Mouse (Mus musculus): ENCODE data around the gene Gm1043. TPM values are rescaled to one million over a fixed set of nuclear protein-coding genes. Genes with fewer than 3 reads are reported as not detected.

Gene Gm1043
- polyA plus RNA-seq, 1 experiment from 2014 or later, result 0.12 TPM

DNA sequence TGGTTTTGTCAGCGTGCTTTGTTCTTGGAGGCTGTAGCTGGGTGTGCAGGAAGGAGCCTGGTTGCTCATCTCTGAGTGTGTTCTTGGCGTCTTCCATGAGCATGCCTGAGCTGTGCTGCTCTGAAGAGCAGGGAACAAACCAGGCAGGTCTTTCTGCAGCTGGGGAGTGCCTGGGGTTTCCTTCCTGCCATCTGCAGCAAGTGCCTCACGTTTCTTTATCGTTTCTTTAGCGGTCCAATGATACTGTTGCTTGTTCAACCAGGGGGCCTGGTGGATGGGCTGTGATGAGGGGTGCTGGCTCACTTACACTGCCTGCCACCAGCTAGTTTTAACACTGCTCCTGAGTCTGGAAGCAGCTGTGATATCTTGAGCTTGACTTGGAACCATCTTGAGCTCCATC, 38.4 kb upstream of the Gm1043 start:
- DNase-seq (ENCODE audit: low spot score) (no peak), ATAC-seq (ENCODE audit: insufficient read depth, low FRiP score, low TSS enrichment) (no peak)
- no peaks in the 10 kb centered on the region for H3K4me1 ChIP-seq (ENCODE audit: control insufficient read depth, insufficient read depth, low read length)
- H3K27ac ChIP-seq (ENCODE audit: low read depth, low read length), result no peak overlapping the region
- no peak overlapping the region for H3K4me3 ChIP-seq (ENCODE audit: low read depth, low read length)
- no peaks in the 10 kb centered on the region for H3K27me3 ChIP-seq (ENCODE audit: control insufficient read depth, insufficient read depth, low read length)
- no peaks in the 10 kb centered on the region for H3K9me3 ChIP-seq (ENCODE audit: control insufficient read depth, low read length)
- H3K9ac ChIP-seq (ENCODE audit: low read length), result no peak overlapping the region
- H3K4me2 ChIP-seq (ENCODE audit: low read depth), result no peak overlapping the region
- H3K36me3 ChIP-seq (ENCODE audit: control insufficient read depth, insufficient read depth, low read length), result no peaks in the 10 kb centered on the region
- WGBS, result 57% methylated on average over 5 of the region's 5 CpGs

GRCm38 (mm10) chr5:37047206-37047915, 37.8 kb upstream of the Gm1043 start:
- no peaks in the 10 kb centered on the region for H3K27me3 ChIP-seq (ENCODE audit: control insufficient read depth, insufficient read depth, low read length)
- no peak overlapping the region for H3K4me2 ChIP-seq (ENCODE audit: low read depth)
- H3K4me1 ChIP-seq (ENCODE audit: control insufficient read depth, insufficient read depth, low read length), result no peaks in the 10 kb centered on the region
- no peak overlapping the region for H3K9ac ChIP-seq (ENCODE audit: low read length)
- no peaks in the 10 kb centered on the region for H3K9me3 ChIP-seq (ENCODE audit: control insufficient read depth, low read length)
- no peak overlapping the region for H3K27ac ChIP-seq (ENCODE audit: low read depth, low read length)
- no peak for ATAC-seq (ENCODE audit: insufficient read depth, low FRiP score, low TSS enrichment)
- no peak for DNase-seq (ENCODE audit: low spot score)
- WGBS, result 58% methylated on average over 17 of the region's 17 CpGs
- no peaks in the 10 kb centered on the region for H3K36me3 ChIP-seq (ENCODE audit: control insufficient read depth, insufficient read depth, low read length)
- no peak overlapping the region for H3K4me3 ChIP-seq (ENCODE audit: low read depth, low read length)

DNA sequence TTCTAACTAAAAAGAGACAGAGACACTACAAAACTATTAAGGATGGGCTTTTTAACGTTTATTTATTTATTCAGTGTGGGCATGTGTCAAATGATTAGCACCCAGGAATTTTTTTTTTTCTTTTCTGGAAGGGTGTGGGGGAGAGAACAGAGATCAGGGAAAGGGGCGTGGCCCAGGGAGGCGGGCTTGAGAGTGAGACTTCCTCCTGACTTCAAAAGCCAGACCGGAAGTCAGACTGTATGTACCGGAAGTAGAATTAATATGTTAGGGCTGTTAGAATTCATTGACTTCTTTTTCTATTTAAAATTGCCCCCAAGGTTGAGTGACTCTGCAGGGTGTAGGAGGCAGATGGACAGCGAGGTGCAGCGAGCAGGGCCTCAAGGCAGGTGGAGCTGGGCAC, 37.2 kb upstream of the Gm1043 start:
- WGBS, result 74% methylated on average over 7 of the region's 7 CpGs

GRCm38 (mm10) chr5:37049111-37049510, 36.1 kb upstream of the Gm1043 start:
- H3K9ac ChIP-seq (ENCODE audit: low read length), result no peak overlapping the region
- no peak overlapping the region for H3K4me3 ChIP-seq (ENCODE audit: low read depth, low read length)
- no peaks in the 10 kb centered on the region for H3K4me1 ChIP-seq (ENCODE audit: control insufficient read depth, insufficient read depth, low read length)
- H3K36me3 ChIP-seq (ENCODE audit: control insufficient read depth, insufficient read depth, low read length), result no peaks in the 10 kb centered on the region
- no peak overlapping the region for H3K4me2 ChIP-seq (ENCODE audit: low read depth)
- DNase-seq (ENCODE audit: low spot score) (no peak), ATAC-seq (ENCODE audit: insufficient read depth, low FRiP score, low TSS enrichment) (no peak)
- WGBS, result 84% methylated on average over 2 of the region's 2 CpGs
- no peak overlapping the region for H3K27ac ChIP-seq (ENCODE audit: low read depth, low read length)
- H3K9me3 ChIP-seq (ENCODE audit: control insufficient read depth, low read length), result no peaks in the 10 kb centered on the region
- no peaks in the 10 kb centered on the region for H3K27me3 ChIP-seq (ENCODE audit: control insufficient read depth, insufficient read depth, low read length)

More for the DNA sequence above, 37.2 kb upstream of the Gm1043 start:
- no peak for ATAC-seq (ENCODE audit: insufficient read depth, low FRiP score, low TSS enrichment)
- Histone ChIP-seq H3K4me3 (ENCODE audit: low read depth, low read length) (no peak overlapping the region), H3K4me1 (ENCODE audit: control insufficient read depth, insufficient read depth, low read length) (no peaks in the 10 kb centered on the region), H3K27me3 (ENCODE audit: control insufficient read depth, insufficient read depth, low read length) (no peaks in the 10 kb centered on the region), H3K36me3 (ENCODE audit: control insufficient read depth, insufficient read depth, low read length) (no peaks in the 10 kb centered on the region), H3K9ac (ENCODE audit: low read length) (no peak overlapping the region), H3K9me3 (ENCODE audit: control insufficient read depth, low read length) (no peaks in the 10 kb centered on the region), H3K4me2 (ENCODE audit: low read depth) (no peak overlapping the region), H3K27ac (ENCODE audit: low read depth, low read length) (no peak overlapping the region)
- no peak for DNase-seq (ENCODE audit: low spot score)

GRCm38 (mm10) chr5:37050521-37051373, 34.4 kb upstream of the Gm1043 start:
- ATAC-seq (ENCODE audit: insufficient read depth, low FRiP score, low TSS enrichment) (no peak), DNase-seq (ENCODE audit: low spot score) (no peak)
- H3K9me3 ChIP-seq (ENCODE audit: control insufficient read depth, low read length), result no peaks in the 10 kb centered on the region
- H3K4me3 ChIP-seq (ENCODE audit: low read depth, low read length), result no peak overlapping the region
- H3K36me3 ChIP-seq (ENCODE audit: control insufficient read depth, insufficient read depth, low read length), result no peaks in the 10 kb centered on the region
- H3K9ac ChIP-seq (ENCODE audit: low read length), result no peak overlapping the region; the same call in 1 of the 2 replicates
- H3K27ac ChIP-seq (ENCODE audit: low read depth, low read length), result no peak overlapping the region
- WGBS, result 43% methylated on average over 9 of the region's 9 CpGs
- no peaks in the 10 kb centered on the region for H3K27me3 ChIP-seq (ENCODE audit: control insufficient read depth, insufficient read depth, low read length)
- H3K4me1 ChIP-seq (ENCODE audit: control insufficient read depth, insufficient read depth, low read length), result no peaks in the 10 kb centered on the region
- H3K4me2 ChIP-seq (ENCODE audit: low read depth), result no peak overlapping the region

GRCm38 (mm10) chr5:37051374-37052100, 33.6 kb upstream of the Gm1043 start:
- no peak overlapping the region for H3K27ac ChIP-seq (ENCODE audit: low read depth, low read length)
- no peak overlapping the region for H3K4me3 ChIP-seq (ENCODE audit: low read depth, low read length)
- ATAC-seq (ENCODE audit: insufficient read depth, low FRiP score, low TSS enrichment) (no peak), DNase-seq (ENCODE audit: low spot score) (no peak)
- H3K4me1 ChIP-seq (ENCODE audit: control insufficient read depth, insufficient read depth, low read length), result no peaks in the 10 kb centered on the region
- no peak overlapping the region for H3K9ac ChIP-seq (ENCODE audit: low read length)
- no peaks in the 10 kb centered on the region for H3K36me3 ChIP-seq (ENCODE audit: control insufficient read depth, insufficient read depth, low read length)
- H3K27me3 ChIP-seq (ENCODE audit: control insufficient read depth, insufficient read depth, low read length), result no peaks in the 10 kb centered on the region
- no peaks in the 10 kb centered on the region for H3K9me3 ChIP-seq (ENCODE audit: control insufficient read depth, low read length)
- 85% methylated on average over 16 of the region's 16 CpGs for WGBS
- no peak overlapping the region for H3K4me2 ChIP-seq (ENCODE audit: low read depth)

GRCm38 (mm10) chr5:37052846-37053245, 32.3 kb upstream of the Gm1043 start:
- no peak overlapping the region for H3K27ac ChIP-seq (ENCODE audit: low read depth, low read length)
- ATAC-seq (ENCODE audit: insufficient read depth, low FRiP score, low TSS enrichment) (no peak), DNase-seq (ENCODE audit: low spot score) (no peak)
- H3K4me1 ChIP-seq (ENCODE audit: control insufficient read depth, insufficient read depth, low read length), result no peaks in the 10 kb centered on the region
- H3K4me2 ChIP-seq (ENCODE audit: low read depth), result no peak overlapping the region
- H3K9ac ChIP-seq (ENCODE audit: low read length), result no peak overlapping the region
- no peaks in the 10 kb centered on the region for H3K27me3 ChIP-seq (ENCODE audit: control insufficient read depth, insufficient read depth, low read length)
- WGBS, result 89% methylated on average over 5 of the region's 5 CpGs
- H3K9me3 ChIP-seq (ENCODE audit: control insufficient read depth, low read length), result no peaks in the 10 kb centered on the region
- no peak overlapping the region for H3K4me3 ChIP-seq (ENCODE audit: low read depth, low read length)
- no peaks in the 10 kb centered on the region for H3K36me3 ChIP-seq (ENCODE audit: control insufficient read depth, insufficient read depth, low read length)

GRCm38 (mm10) chr5:37055789-37056188, 29.4 kb upstream of the Gm1043 start:
- no peaks in the 10 kb centered on the region for H3K9me3 ChIP-seq (ENCODE audit: control insufficient read depth, low read length)
- H3K36me3 ChIP-seq (ENCODE audit: control insufficient read depth, insufficient read depth, low read length), result no peaks in the 10 kb centered on the region
- no peak for DNase-seq (ENCODE audit: low spot score)
- H3K9ac ChIP-seq (ENCODE audit: low read length), result no peak overlapping the region
- no peak overlapping the region for H3K4me2 ChIP-seq (ENCODE audit: low read depth)
- no peak overlapping the region for H3K4me3 ChIP-seq (ENCODE audit: low read depth, low read length)
- no peaks in the 10 kb centered on the region for H3K4me1 ChIP-seq (ENCODE audit: control insufficient read depth, insufficient read depth, low read length)
- H3K27me3 ChIP-seq (ENCODE audit: control insufficient read depth, insufficient read depth, low read length), result no peaks in the 10 kb centered on the region
- no peak overlapping the region for H3K27ac ChIP-seq (ENCODE audit: low read depth, low read length)
- no peak for ATAC-seq (ENCODE audit: insufficient read depth, low FRiP score, low TSS enrichment)
- WGBS, result 86% methylated on average over 1 of the region's 1 CpGs

Measured in neural tube, embryonic 11.5 days (tissue).